Mouse (Mus musculus): ENCODE measurements at regions not wholly inside any gene's neighbourhood (a gene's known extent, or its start where the extent isn't known, plus 50 kb on each side); places are given as distances from the start of the nearest gene placed in this dataset.

DNA sequence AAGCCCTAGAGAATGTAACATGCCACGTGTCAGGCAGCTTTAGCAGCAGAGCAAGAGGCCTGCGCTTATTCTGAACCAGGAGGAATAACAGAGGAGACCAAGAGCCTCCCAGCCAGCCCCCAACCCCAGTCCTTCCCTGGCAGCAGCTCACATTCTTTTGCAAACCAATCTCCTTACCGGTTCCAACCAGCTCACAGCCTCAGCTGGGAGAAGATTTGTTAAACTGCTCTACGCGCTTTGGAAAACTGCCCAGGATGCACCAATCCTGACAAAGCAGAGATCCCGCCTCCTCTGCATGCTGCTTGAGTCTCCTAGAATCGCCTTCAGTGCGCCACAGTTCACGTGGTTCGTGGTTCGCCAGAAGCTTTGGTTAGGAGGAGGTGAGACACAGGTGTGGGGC lies 51.8 kb downstream of the Gm9376 start:
- DNase-seq (ENCODE audit: low spot score in 2 of 2) = no peak

- peak in 1 of 2 experiments; percentile 10 for DNase-seq (ENCODE audit: low spot score in 2 of 2)
These were observed 53.3 kb downstream of the Gm9376 start for GRCm38 (mm10) chr14:118320101-118320500.

- DNase-seq (ENCODE audit: low spot score in 2 of 2) = no peak
These were observed 54.3 kb downstream of the Gm9376 start for GRCm38 (mm10) chr14:118321083-118321482.

DNA sequence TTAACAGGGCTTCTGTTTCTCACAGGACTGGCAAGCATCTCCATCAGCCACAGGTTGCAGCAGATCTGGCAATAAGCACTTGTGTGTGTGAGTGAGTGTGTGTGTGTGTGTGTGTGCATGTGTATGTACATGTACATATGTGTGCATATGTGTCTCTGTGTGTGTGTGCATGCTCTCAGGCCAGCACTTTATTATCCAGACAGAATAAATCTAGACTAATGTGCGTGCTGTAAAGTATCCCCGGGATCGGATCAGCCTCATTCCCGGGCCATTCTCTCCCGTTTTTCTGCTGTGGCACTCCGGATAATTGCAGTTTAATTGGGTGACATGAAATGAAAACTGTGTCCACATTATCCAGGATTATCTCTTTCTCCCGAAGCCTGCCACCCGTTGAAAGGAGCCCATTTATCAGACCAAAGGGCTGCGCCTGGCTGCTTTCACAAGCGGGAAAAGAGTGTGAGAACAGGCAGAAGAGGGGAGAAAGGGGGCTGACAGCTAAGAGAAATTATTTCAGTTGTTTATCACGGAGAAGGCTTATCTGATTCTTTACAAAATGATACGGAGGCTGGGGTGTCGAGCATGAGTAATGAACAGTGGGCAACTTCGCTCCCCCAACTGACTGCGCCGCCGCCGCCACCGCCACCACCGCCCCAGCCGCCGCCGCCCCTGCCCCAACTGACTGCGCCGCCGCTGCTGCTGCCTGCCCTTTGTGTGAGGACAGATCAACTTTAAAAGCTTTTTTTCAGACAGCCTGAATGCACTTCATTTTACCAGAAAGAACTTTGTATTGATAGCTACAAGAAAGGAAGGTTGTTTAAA lies 55.5 kb downstream of the Gm9376 start:
- DNase-seq (ENCODE audit: low spot score in 2 of 2) = no peak

- no peak for DNase-seq (ENCODE audit: low spot score in 2 of 2)
These were observed 56.1 kb downstream of the Gm9376 start for GRCm38 (mm10) chr14:118322865-118323264.

DNA sequence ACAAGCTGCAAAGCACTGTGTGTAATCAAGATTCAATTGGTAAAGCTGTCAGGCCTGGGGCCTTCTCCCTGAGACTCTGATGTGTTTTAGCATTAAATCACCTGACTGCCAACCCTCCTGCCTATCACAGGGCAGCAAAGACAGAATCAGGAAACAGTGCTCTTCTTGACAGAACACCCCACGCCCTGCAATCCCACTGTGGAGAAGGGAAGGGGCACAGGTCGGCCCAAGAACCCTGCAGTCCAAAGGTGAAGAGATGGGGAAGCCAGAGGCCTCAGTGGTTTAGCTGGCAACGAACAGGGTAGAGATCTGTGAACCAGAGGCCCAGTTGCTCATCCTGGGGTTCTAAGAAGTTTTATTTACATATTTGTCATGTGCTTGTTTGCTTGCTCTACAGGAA lies 71.3 kb downstream of the Gm9376 start:
- DNase-seq (ENCODE audit: low spot score in 2 of 2) = no peak

DNA sequence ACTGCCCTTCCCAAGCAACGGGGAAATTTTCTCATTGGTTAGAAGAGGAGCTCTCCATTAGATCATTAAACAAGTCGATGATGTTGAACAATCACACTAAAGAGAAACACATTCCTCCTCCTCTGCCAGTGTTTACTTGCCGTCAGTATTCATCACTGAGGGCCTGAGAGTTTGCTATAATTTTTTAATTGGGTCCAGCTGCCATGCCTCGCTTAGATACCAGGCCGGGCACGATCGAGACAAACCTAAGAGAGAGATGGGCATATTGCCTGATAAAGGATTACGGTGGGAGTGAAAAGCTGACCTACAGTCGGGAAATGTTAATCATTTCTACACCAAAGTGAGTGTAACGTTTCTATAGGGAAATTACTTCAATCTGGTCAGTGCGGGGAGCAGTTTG lies 96.2 kb downstream of the Gm9376 start:
- DNase-seq (ENCODE audit: low spot score in 2 of 2) = no peak

GRCm38 (mm10) chr14:118363391-118363821 lies 96.6 kb downstream of the Gm9376 start:
- no peak for DNase-seq (ENCODE audit: low spot score in 2 of 2)

GRCm38 (mm10) chr14:118366522-118366921 lies 99.8 kb downstream of the Gm9376 start:
- no peak for DNase-seq (ENCODE audit: low spot score in 2 of 2)

DNA sequence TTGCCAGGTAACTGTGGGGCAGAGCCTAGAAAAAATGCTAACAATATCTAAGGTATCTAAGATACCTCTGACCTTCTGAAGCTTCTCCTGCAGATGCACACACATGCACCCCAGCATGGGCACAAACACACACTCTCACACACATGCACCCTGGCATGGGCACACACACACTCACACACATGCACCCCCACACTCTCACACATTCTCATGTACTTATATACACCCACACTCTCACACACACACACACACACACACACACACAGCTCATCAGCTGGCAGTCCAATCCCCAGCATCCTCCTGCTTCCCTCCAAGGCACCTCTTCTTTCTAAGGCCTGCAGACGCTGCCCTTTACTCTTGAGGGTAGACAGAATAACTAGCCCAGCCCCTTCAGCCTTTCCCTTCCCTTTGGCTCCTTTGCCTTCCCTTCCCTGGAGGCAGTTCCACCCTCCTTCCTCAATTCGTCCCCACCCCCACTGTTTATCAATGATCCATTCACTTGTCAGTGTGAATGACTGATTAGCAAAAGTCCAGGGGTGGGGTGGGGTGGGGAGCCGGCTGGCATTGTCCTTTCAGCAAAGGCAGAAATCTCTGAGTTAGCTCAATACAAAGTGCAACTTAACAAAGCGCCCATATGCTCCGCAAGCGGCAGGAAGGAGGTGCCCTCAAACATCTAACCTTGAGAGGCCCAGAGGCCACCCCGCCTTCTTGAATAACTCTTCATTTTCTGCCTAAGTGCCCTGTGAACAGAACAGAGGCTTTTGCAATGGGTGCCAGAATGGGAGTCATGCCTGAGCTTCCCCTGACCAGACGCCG lies 102.1 kb downstream of the Gm9376 start:
- no peak for DNase-seq (ENCODE audit: low spot score in 2 of 2)

DNA sequence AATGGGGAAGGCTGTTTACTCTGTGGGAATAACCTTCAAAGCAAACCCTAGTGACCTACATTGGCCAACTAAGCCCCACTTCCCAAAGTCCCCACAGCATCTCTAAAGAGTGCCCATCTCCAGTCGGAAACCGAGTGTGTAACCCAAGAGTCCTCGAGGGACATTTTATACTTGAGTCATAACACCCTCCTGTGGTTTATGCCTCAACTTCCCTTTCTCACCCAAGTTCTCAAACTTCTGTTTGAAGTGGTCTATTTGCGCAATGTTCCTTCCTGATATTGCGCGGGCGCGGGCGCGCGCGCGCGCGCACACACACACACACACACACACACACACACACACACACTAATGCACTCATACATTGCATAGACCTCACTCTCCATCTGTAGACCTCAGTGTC lies 104.6 kb downstream of the Gm9376 start:
- no peak for DNase-seq (ENCODE audit: low spot score in 2 of 2)

DNA sequence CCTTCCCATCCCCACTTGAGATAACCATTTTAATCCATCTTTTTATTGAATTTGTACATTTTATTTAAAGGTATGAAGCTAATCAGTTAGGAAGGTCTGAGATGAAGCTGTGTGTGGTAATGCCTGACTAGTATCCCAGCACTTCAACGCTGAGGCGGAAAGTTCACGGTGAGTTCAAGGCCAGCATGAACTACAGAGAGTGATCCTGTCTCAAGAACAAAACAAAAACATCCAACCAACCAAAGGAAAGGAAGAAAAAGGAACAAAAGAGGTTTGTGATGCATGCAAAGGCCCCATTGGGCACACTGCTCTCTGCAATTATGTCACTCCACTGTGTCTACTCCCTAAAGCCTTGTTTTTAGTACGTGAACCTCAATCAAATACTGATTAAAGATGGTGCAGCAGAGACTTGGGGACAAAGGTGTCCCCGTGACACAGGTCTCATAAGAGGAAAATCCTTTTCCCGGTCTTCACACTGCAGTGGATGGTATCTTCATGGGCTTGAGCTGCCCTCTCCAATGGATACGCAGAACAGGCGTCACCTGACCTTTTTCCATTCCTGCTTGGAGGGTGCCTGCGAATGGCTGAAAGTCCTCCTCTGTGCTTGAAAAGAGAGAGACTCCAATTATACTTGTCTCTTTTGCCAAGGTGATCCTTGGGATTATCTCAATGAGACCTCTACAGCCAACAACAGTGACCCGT lies 108.2 kb downstream of the Gm9376 start:
- DNase-seq (ENCODE audit: low spot score in 2 of 2) = no peak

- no peak for DNase-seq (ENCODE audit: low spot score in 2 of 2)
These were observed 108.9 kb downstream of the Gm9376 start for GRCm38 (mm10) chr14:118375641-118376040.

- no peak for DNase-seq (ENCODE audit: low spot score in 2 of 2)
These were observed 112.9 kb downstream of the Gm9376 start for GRCm38 (mm10) chr14:118379624-118380023.

DNA sequence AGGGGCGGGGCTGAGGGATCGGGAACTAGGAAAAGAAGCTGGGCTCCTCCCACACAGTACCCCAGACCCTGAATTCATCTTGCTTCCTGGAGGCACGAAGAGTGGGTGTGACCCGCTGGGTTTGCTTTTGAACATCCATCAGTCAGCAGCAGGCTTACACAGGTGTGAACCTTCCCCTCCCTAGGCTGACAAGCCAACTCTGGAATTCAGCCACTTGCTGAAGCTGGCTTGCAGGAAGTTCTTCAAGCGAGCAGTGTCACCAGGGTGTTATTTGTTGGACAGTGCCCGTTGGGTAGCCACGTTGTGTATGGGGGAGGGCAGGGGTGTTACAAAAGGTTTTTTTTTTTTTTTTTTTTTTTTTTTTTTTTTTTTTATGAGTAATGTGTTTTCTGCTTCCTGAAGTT lies 118.8 kb downstream of the Gm9376 start:
- DNase-seq (ENCODE audit: low spot score in 2 of 2) = no peak

- DNase-seq (ENCODE audit: low spot score in 2 of 2) = no peak
These were observed 121.3 kb downstream of the Gm9376 start for GRCm38 (mm10) chr14:118388061-118388460.

DNA sequence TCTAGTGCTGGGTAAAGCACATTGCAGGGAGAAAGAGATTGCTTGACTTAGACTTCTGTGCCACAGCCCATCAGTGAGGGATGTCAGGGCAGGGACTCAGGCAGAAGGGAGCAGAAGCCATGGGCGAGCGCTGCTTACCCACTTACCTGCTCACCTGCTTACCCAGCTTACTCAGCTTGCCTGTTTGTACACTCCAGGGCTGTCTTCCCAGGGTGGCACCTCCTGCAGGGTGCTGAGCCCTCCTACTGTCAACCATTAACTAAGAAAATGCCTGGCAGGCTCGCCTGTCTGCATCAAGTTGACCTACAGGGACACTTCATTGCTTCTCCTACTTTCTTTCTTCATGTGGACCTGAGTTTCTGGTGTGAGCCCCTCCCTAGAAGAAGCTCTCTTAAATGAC lies 124.0 kb downstream of the Gm9376 start:
- DNase-seq (ENCODE audit: low spot score in 2 of 2) = no peak

DNA sequence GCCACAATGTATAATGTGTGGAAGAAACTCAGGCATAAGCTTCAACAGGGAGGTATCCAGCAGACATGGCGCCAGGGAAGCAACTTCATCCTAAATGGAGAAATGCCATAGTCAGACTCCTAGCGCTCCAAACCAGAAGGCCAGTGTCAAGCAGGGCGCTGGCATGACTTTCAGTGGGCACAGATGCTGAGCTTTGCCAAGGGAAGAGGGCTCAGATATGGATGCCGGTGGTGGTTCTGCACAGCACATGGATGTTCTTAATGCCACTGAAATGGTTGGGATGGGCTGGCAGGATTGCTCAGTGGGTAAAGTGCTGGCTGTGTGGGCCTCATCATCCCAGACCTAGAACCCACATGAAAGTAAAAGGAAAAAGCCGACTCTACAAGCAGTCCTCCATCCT lies 124.8 kb downstream of the Gm9376 start:
- no peak for DNase-seq (ENCODE audit: low spot score in 2 of 2)

- no peak for DNase-seq (ENCODE audit: low spot score in 2 of 2)
These were observed 126.9 kb downstream of the Gm9376 start for GRCm38 (mm10) chr14:118393676-118394075.

DNA sequence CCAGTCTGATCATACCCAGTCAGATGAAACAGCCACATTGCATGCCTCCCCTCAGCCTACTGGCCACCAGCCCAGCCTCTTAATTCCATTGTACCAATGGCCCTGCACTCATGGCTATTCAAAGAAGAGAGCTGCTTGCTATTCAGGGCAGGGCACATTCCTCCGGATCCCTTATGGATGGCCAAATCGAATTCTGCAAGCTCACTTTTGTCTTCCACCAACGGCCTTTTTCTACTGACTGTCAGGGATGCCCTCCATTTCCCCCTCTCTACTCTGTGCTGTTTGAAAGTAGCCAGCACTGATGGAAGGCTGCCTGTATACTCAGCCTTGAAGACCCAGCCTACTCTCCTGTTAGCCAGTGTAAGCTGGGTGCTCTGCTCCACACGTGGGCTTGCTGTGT lies 147.5 kb downstream of the Gm9376 start:
- DNase-seq (ENCODE audit: low spot score in 2 of 2) = no peak

DNA sequence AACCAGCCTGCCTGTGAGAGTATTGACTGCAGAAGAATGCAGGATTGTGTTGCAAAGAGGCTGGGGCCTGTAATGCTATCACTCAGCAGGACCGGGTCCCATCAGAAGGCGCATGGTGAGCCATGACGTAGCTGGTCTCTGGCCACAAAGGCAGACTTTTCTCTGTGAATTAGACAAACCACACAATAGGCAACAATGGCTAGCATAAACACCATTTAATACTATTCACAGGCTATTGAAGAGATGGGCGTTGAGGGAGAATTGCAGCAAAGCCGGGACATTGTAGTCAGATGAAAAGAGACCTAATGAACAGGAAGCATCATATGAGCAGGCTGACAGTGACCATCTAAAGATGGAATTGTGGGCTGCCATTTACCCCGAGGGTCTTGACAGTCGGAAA lies 149.4 kb downstream of the Gm9376 start:
- no peak for DNase-seq (ENCODE audit: low spot score in 2 of 2)

- DNase-seq (ENCODE audit: low spot score in 2 of 2) = no peak
These were observed 152.9 kb downstream of the Gm9376 start for GRCm38 (mm10) chr14:118419442-118420193.

Measured in frontal cortex, postnatal 14 days (tissue).